Mouse (Mus musculus) C2C12 (cell line): ENCODE results near the gene Spata31d1b.

Source experiments
- CEBPB ChIP-seq: IDR thresholded peaks from one replicate; pipeline ENCODE4 v1.6.1; 2011; ENCODE audit warnings: low read depth, mild to moderate bottlenecking, control low read depth, moderate library complexity
- CTCF ChIP-seq: IDR thresholded peaks from one replicate; pipeline ENCODE4 v1.5.1; 2011; ENCODE audit not compliant: control insufficient read depth, insufficient read depth, insufficient read length

DNA sequence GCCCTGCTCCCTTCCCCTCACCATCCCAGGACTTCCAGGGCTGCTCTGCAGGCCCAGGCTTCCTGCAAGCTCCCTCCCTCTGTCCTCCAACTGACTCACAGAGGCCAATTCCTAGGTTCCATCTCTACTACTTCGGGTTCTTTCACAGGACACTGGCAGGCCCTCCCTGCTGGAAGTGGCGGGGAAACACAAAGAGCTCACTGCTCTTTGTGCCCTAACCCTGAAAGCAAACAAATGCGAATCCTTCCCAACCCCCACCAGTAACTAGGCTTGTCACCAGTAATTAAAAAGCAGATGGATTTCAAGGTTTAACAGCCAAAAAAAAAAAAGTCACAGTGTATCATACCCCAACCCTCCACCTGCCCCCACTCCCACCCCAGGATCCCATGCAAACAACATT, 37.9 kb upstream of the Spata31d1b start:
- TF ChIP-seq CTCF (no peak), CEBPB (no peak)
